Mouse (Mus musculus) thymus, postnatal 25 days (tissue): ENCODE results near the gene Kcnk10.
"Not testable (repeated sequence)": the region's sequence is repeated elsewhere in the genome, so short reads cannot be mapped to it uniquely, and the experiment has no call there.

Experiments
- DNase-seq: peaks from one replicate; pipeline ENCODE4 v3.0.0; 2022

The Kcnk10 gene

DNA sequence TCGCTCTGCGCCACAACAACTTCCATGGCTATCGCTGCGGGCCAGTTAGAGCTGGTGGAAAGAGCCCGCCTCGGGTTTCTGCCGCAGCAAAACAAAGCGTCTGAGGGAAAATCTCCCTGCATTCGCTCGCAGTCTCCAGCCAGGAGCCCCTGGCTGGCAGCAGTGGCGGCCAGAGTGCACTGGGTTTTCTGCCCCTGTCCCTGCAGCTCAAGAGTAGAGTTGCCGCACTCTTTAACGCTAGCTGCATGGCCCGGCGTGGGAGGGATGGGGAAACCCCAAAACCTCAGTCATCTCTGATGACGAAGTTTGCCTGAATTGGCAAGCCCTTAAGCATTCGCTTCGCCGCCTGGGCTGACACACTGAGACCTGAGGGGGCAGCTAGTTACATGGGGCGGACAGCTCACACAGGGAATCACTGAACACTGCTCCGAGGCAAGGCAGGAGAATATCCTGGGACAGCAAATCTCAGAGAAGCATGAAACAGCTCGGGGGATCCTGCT lies at the start of gene Kcnk10:
Gene Kcnk10, minus strand, starts transcription at position 450 of the 500 bp plus-strand sequence.
- peak; percentile 10 for DNase-seq

DNA sequence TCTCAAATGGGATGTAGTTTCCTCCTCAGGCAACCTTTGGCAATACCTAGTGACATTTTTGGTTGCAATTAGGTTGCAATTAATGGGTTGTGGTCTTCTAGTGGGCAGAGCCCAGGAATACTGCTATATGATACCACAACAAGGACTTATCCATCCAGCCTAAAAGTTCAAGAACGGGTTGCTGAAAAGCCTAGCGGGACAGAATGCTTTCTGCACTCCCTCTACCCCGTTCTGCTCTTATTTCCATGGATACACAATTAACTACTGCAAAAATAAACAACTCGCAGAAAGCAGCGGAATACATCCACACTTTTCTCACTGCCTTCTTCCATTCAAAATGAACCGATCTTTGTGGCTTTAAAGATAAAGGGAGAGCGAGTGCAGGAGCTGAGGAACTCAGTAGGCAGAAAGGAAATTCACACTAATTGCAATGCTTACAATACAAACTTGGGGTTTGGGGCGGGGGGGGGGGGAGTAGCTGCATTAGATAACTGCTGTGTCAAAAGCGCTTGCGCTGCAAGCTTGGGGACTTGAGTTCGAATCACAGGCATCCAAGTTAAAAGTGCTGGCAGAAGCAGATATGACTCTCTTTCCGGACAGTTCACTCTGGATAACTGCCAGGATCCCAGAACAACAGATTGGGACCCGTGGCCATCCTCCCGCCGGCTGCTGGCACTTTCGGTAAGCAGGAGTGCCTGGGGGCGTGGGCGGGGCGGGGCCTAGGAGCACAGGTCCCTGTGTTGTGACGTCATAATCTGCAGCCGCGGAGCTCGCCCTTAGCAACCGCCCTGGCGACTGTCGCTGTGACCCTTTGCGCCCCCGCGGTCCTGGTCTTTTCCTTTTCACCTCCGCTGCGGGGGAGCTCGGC lies 49.5 kb upstream of the Kcnk10 start, which contains the start of gene Spata7:
Gene Spata7, plus strand, starts transcription at position 766 of the 868 bp plus-strand sequence.
- peak; percentile 76 for DNase-seq

DNA sequence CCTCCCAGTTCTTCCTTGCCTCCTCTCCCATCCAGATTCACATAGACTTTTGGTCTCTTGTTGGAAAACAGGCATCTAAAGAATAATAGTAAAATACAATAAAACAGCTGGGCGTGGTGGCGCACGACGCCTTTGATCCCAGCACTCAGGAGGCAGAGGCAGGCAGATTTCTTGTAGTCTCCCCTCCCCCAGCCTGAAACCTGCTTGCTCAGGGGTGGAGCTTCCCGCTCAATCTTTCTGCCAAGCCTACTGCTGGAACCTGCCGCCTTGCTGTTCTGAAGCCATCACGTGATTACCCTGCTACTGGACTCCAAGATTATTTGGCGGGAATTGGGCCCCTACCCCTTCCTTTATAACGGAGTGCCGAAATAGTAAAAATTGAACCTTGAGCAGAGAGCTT lies 45.2 kb upstream of the Kcnk10 start:
- DNase-seq, result not testable (repeated sequence)

DNA sequence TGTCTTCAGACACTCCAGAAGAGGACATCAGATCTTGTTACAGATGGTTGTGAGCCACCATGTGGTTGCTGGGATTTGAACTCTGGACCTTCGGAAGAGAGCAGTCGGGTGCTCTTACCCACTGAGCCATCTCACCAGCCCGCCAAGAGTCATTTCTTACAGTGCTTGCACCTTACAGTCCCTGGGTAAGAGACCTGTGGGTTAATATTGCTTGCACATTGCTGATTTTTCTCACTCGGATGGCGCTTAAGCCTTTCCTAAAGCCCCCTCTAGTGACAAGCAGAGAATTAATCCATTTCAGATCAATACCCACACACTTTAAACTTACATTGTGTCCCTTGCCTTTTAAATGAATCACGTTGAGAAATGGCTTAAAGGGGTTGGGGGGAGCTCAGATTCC lies 42.8 kb upstream of the Kcnk10 start:
- not testable (repeated sequence) for DNase-seq

DNA sequence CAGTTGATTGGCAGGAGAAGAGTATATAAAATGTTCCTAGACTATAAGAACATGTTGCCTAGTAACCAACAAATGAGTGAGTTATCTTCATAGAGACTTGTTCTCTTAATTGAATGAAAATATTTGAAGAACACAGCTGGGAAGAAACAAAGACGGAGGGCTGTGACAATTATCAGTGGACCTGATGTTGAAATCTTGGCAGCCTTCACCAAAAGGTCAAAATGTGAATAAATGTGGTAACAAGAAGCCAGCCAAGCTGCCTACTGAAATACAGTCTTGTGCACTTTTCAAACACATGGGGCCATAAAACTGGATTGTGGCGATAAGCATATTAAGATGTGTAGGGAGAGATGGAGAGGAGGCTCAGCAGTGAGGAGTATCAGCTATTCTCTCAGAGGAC lies 41.4 kb upstream of the Kcnk10 start:
- no peak for DNase-seq

DNA sequence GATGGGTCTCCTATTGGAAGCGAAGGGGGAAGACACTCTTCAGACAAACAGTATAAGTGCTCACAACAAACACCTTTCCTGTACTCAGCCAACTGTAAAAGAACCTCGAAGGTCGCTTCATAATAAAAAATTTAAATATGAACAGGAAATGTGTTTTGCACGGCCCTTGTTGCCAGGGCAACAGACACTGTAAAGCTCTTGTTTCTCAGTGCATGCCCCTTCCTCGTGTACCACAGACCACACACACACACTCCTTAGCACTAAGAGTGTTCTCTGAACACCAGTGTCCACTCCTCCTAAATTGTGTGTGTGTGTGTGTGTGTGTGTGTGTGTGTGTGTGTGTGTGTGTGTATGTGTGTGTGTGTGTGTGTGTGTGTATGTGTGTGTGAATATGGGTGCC lies 37.6 kb upstream of the Kcnk10 start:
- DNase-seq, result no peak

DNA sequence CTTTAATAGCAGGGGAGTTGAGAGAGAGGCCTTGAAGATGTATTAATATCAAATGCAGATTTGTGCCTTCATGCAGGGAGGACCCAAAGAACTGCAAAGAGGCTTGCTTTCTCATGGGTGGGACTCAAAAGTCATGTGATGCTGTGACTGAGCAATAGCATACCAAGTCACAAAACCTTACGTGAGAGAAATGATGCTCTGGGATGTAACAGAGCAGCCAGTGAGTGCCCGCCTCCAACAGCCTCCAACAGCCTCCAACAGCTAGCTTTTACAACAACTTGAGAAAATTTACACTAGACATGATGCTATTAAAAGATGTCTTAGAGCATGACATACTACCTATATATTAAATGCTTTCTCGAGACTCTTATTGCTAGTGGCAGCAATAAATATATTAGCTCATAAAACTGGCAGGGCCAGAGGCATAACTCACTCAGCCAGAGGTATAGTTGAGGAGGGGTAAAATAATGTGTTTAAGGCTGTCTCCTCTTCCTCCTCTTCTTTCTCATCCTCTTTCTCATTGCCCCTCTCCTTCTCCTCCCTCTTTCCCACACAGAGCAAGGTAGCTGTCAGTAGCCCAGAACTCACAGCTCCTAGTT lies 36.9 kb upstream of the Kcnk10 start:
- DNase-seq, result no peak

DNA sequence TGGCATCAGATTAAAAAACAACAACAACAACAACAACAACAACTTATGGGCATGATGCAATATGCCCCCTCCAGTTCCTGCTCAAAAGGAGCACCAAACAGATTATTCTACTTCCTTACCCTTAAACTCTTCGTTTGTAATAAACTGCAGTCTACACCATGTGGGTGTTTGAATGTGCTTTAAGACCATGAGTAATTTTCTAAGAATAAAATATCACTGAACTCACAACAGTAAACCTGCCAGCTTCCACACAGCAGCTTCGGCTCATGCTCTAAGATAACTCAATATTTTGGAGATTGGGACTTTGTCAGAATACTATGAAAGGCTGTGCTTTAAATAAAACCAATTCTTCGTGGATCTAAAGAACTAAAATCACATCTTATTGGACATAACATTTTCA lies 32.2 kb upstream of the Kcnk10 start:
- DNase-seq, result no peak

DNA sequence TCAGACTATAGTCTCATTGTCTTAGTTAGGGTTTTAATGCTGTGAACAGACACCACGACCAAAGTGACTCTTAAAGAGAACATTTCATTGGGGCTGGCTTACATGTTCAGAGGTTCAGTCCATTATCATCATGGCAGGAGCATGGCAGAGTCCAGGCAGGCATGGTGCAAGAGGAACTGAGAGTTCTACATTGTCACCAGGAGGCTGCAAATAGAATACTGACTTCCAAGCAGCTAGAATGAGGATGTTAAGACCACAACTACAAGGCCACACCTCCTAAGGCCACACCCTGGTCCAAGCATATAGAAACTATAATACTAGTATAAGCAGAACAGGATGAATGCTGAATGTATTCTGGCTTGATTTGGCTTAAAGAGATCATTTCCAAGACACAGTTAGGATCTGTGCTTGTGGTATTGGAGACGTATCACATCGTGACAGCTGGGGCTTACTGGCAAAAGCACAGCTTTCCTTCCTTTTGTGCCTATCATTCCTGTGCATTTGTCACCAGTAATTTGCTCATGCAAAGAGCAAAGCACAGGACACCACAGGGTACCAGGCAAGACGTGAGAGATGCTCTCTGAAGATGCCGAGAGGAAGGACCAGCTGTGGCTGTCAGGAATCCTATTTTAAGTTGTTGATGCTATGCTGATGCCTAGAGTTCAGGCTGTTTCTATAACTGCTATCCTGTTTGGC lies 28.6 kb upstream of the Kcnk10 start:
- no peak for DNase-seq

DNA sequence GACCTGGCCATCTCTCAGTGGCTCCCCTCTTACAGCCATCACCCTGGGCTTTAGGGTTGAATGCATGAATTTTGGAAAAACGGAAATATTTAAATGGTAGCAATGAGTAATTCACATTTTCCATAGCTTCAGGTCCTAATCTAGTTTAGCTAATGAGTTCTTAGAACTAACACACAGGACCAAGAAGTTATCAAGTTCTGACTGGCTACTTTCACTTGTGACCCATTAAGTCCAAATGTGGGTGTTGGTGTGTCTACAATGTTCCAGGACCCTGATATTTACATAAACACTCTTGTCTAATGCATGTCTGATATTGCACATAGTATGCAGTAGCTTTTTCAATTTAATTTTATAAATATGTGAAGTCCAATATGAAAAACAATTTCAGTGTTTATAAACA lies 27.2 kb upstream of the Kcnk10 start:
- DNase-seq, result no peak

DNA sequence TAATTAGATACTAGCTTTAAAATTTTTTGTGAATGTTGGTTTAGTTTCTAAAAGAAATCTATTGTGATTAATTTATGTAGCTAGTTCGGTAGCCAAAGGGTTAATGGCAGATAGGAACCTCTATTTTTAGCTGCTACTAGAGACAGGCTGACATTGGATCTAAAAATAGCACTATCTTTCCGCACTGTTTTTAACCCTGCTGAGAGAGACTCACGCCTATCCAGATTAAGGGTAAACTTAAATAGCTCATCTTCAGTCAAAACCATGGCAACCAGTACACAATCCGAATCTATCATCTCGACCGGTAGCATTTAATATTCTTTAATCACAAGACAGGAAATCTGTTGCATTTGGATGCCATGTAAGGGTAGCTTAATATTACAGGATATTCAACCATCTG lies 24.0 kb upstream of the Kcnk10 start:
- DNase-seq, result no peak

DNA sequence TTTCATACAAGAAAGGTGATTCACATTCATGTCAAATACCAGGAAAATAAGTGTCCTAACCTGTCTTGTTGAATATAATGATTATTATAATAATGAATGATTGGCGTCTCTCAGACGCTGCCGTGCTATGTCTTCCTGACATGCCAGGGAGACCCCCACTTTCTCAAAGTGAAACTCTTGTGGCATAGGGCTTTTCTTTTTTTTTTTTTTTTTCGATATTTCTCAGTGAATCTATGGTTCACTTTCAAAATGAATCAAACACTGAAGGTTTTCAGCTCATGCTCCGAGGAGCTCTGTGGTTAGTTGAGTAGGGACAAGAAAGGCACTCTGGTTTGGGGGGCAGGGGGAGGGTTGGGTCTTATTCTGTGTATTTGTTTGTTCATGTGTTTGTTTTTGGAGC lies 22.8 kb upstream of the Kcnk10 start:
- DNase-seq, result no peak

DNA sequence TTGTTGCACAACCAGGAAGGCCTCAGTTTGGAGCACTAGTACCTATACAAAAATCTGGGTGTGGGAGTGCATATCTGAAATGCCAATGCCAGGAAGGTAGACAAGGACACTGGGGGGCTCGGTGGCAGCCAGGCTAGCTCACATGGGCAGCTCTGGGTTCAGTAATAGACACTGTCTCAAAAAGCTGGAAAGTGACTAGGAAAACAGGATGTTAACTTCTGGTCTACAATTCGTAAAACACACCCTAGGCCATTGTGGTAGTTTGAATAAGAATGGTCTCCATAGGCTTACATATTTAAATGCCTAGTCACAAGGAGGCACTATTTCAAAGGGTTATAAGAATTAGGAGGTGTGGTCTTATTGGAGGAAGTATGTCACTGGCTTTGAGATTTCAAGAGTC lies 12.9 kb upstream of the Kcnk10 start:
- no peak for DNase-seq

DNA sequence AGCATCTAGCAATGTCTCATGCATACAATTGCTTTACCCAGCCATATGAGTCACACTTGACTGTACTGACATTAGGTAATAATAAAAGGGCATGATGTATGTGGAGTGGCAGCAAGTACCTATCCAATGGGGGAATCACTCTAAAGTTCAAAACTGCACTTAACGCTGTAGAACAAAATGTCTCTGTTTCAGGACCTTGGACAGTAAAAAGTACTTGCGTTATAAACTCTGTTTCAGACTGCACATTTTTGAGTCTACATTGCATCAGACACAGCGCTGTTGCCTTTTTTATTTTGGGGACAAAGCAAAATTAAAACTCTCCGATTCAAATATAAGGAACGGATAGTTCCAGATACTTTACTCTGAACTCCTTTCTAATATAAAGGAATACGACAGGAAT lies 10.5 kb upstream of the Kcnk10 start:
- DNase-seq, result no peak

DNA sequence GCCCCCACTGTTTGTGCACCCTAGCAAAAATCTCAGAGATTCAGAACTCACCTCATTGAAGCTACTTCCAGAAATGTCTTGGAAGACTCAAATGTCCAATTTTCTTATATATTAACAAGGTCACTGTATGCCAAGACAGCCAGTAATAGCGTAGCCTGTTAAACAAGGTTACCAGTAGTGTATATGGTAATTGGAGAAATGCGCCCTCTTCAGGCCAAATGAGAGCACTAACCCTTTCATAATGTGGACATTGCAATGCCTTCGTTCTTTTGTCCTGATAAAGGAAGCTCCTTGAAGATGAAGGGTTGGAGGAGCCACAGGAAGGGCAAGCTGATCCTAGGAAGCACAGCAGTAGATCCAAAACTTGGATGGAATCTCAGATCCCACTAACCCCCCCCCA lies 7.2 kb upstream of the Kcnk10 start:
- DNase-seq, result no peak

DNA sequence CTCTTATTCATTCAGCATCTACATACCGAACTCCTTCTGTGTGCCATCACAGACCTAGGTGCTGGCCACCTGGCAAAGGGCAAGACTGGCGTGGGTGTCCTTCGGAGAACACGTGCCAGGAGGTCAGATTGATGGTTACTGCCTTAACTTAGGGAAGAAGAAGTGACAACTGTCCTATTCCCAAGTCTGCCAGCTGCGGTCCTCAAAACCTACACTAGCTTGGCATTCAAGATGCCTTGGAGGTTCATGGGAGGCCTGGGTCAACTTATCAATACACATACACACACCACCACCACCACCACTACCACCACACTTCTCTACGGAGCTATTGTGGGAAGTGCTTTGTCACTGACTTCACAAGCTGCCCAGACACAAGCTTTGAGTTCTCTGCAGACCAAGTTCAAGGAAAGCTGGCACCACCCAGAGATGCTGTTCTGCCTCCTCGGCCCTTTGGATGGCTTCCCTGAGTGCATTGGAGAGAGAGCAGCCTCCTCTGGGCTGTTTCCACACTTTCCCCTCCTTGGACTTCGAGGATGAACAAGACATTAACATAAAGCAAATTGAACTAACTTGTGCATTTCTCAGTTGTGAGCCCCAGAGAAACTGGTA lies 2.1 kb downstream of the Kcnk10 start:
- DNase-seq, result no peak

DNA sequence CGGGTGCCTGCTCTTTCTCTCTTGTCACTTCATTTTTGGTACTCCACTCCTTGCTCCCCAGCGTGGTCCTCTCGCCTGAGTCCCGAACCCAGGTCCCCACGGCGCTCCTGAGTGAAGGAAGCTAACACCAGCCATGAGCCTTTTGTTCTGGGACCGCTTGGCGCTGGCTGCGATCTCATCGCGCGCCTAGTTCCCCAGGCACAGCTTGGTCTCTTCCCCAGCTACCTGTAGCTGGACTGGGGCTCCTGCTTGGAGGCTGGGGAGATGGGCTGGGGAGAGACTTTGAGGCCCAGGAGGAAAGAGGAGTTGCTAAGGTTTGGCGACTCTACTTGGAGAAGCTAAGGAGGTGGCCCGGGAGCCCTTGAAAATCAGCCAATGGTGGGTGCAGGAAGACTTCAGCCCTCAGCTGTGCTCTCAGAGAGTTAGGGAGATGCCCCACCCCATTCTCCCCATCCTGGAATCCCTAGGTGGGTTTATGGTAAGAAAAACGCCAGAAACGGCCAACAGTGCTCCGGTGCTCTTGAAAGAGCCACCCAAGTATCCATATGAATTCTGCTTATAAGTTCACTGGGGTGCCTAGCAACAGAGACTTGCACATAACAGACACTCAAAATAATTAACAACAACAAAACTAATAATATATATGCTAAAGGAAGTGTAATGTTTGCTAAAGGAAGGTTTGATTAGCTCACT lies 2.8 kb downstream of the Kcnk10 start:
- no peak for DNase-seq

DNA sequence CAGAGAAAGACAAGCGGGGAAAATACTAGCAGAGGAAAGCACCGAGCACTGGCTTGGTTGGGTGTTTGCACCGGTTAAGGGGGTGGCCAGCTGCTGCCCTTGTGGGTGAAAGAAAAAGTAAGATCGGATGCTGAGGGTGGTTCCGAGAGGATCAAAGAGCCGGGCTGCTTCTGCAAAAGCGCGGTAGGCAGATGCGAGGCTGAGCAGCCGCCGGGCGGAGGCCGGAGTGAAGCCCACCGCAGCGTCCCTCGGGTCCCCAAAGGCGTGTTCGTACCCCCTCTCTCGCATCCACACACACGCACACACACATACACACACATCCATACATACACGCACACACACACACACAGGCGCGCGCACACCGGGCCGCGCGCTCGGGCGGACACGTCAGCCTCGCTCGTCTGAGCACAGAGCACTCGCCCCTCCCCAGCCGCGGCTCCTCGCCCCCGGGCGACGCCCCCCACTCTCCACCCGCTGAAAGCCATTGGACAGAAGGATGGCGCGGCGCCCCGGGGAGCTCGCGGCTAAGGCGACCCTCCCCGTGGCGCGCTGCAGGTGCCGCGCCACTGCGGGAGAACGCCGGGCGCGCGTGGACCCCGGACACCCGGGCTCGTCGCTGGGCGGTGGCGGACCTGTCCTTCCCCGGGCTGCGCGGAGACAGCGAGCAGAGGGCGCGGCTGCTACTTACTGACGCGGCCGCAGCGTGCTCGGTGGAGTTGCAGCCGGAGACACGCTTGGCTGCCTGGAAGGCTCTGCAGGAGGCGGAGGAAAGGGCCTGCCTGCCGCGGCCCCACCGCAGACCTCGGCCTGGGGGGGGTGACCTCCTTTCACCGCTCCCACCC lies 3.5 kb downstream of the Kcnk10 start:
- peak; percentile 8 for DNase-seq

DNA sequence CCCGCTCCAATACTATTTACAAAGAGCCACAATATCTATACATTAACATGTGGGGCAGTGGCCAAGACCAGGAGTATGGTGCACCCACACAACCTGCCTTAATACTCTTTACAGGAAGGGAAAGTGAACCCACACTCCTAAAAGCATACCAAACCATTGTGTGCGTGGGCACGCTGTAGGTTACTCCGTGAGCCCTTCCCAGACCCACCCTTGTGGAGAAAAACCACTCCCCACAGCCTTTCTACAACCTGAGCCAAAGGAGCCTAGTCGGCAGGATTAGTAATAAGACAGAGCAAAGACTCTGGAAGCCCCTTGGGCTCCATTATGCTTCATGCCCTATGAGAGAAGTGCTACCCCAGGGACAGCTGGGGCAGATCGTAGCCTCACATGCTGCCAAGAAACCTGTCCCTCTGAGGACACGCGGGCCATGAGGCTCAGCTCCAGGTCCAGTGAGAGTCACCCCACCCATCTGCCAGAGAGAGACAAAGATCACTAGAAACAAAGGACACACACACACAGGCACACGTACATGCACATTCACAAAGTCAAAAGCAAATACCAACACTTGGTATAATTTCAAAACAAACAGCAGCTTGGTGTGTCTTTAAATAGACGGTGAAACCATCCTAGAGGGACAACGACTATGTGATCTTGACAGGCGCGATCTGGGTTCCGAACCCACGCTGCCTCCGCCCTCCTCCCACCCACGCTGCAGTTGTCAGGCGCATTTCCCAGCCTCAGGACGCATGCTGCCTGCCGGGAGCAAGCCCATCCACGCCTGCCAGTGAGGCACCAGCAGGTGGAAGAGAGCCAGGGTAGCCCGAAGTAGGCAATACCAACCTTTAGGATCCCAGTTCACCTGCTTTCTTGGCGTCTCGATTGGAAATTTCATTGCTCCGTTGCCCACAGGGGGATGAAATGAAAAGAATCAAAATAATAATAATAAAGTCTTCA lies 4.5 kb downstream of the Kcnk10 start:
- no peak for DNase-seq

DNA sequence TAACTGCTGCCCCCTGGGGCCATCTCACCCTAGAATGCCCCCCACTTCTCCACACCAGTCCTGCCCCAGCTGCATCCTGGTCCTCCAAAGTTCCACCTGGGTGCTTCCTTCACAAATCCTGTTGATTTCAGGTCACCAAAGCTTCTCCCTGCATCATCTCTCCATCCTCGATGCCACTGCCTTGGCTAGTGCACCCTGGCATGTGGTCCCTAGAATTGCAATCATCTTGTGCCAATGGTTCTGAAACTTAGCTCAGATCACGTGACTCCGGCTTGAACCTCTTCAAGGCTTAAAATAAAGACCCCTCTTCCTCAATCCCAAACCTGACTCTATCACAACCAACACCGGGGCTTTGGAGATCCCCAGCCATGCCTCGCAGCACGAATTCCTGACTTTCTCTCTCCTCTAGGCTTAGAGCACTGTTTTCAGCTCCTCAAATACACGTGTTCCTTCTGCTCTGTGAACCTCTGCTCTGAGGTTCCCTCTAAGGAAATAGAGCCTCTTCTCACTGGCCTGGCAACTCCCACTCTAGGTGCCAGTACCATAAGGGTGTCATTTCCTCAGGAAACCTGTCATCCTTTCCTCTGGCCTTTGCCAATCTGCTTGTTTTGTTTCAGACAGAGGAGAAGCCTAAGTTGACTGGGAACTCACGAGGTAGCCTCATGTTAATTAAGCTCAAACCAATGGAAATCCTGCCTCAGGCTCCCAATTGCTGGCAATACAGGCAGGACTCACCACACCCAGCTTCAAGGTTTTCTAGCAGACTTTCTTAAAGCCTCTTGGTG lies 6.0 kb downstream of the Kcnk10 start:
- DNase-seq, result no peak
